Comparison of ENCODE assay signal across 7 mouse cellular contexts in genomic region chr7:19693421-19693820, GRCm38 (mm10). TPM values are rescaled to one million over a fixed set of nuclear protein-coding genes. Genes with fewer than 3 reads are reported as not detected.
DNase-seq lines count a peak whose midpoint lies in the region; ATAC-seq and TF ChIP-seq lines count a peak whose summit lies in the region.

No protein-coding gene starts in this region.

- H3K27me3 ChIP-seq in heart, embryonic 10.5 days (ENCODE audit: insufficient read depth, poor library complexity, severe bottlenecking): no peaks in the 10 kb centered on the region
- no peaks in the 10 kb centered on the region for H3K27me3 ChIP-seq in limb, embryonic 14.5 days (ENCODE audit: control insufficient read depth, insufficient read depth, low read length)
- no peaks in the 10 kb centered on the region for H3K27me3 ChIP-seq in midbrain, embryonic 16.5 days (ENCODE audit: control insufficient read depth, insufficient read depth, low read depth, low read length)

- ATAC-seq in limb, embryonic 14.5 days (ENCODE audit: low FRiP score, low read depth): peak; percentile 29; the same call in 1 of the 2 replicates
- peak; percentile 49; the same call in 1 of the 2 replicates for ATAC-seq in midbrain, embryonic 16.5 days
- no peak for ATAC-seq in activated CD4-positive, CD25-positive, alpha-beta regulatory T cell, adult 4 months

- H3K4me3 ChIP-seq in heart, embryonic 10.5 days: peak overlapping the region; percentile 27
- no peak overlapping the region for H3K4me3 ChIP-seq in limb, embryonic 14.5 days (replicated peaks; ENCODE audit: low read length)
- no peak overlapping the region for H3K4me3 ChIP-seq in midbrain, embryonic 16.5 days (ENCODE audit: low read depth, low read length)

- WGBS in heart, embryonic 10.5 days: 15% methylated on average over 10 of the region's 10 CpGs
- WGBS in limb, embryonic 14.5 days: 34% methylated on average over 9 of the region's 10 CpGs
- WGBS in midbrain, embryonic 16.5 days: 35% methylated on average over 10 of the region's 10 CpGs

- H3K4me2 ChIP-seq in limb, embryonic 14.5 days (replicated peaks; ENCODE audit: low read depth, low read length, severe bottlenecking): no peak overlapping the region
- H3K4me2 ChIP-seq in midbrain, embryonic 16.5 days (ENCODE audit: low read length): no peak overlapping the region

- intact Hi-C loops in left cerebral cortex, postnatal 4 days (cut with DNase I): no loop called here

- peaks cover 18% of the 10 kb centered on the region for H3K36me3 ChIP-seq in heart, embryonic 10.5 days
- H3K36me3 ChIP-seq in limb, embryonic 14.5 days (ENCODE audit: control insufficient read depth, insufficient read depth, low read length): peaks cover 3% of the 10 kb centered on the region; the same call in 1 of the 2 replicates
- peaks cover 3% of the 10 kb centered on the region; the same call in 1 of the 2 replicates for H3K36me3 ChIP-seq in midbrain, embryonic 16.5 days (ENCODE audit: control insufficient read depth, insufficient read depth, low read length)

- no peak for TF ChIP-seq POLR2A in brain, embryonic 14.5 days (IDR thresholded peaks at IDR 0.05; ENCODE audit: borderline replicate concordance, extremely low read depth, insufficient read depth, insufficient read length, poor library complexity, severe bottlenecking)
- no peak for TF ChIP-seq POLR2A in limb, embryonic 14.5 days (IDR thresholded peaks at IDR 0.05; ENCODE audit: borderline replicate concordance, extremely low read depth, insufficient read depth, insufficient read length)

- no peaks in the 10 kb centered on the region for H3K9me3 ChIP-seq in heart, embryonic 10.5 days
- no peaks in the 10 kb centered on the region; the same call in 1 of the 2 replicates for H3K9me3 ChIP-seq in limb, embryonic 14.5 days (ENCODE audit: control insufficient read depth, low read length)
- H3K9me3 ChIP-seq in midbrain, embryonic 16.5 days (replicated peaks; ENCODE audit: control insufficient read depth, low read length, poor library complexity, severe bottlenecking): no peaks in the 10 kb centered on the region

- no peak overlapping the region for H3K9ac ChIP-seq in limb, embryonic 14.5 days (ENCODE audit: low read depth, low read length, severe bottlenecking)
- H3K9ac ChIP-seq in midbrain, embryonic 16.5 days (ENCODE audit: low read depth, low read length): no peak overlapping the region

- peaks cover 51% of the 10 kb centered on the region for H3K4me1 ChIP-seq in heart, embryonic 10.5 days
- H3K4me1 ChIP-seq in limb, embryonic 14.5 days (ENCODE audit: control insufficient read depth, insufficient read depth, low read length): peaks cover 4% of the 10 kb centered on the region; the same call in 1 of the 2 replicates
- H3K4me1 ChIP-seq in midbrain, embryonic 16.5 days (ENCODE audit: control insufficient read depth, insufficient read depth, low read length): peaks cover 5% of the 10 kb centered on the region; the same call in 1 of the 2 replicates

- DNase-seq in left cerebral cortex, postnatal 4 days: peak; percentile 87
- no peak for DNase-seq in left cerebral cortex, adult 11 months (ENCODE audit: low spot score)
- DNase-seq in brain, embryonic 14.5 days (ENCODE audit: low read depth): peak; percentile 27
- DNase-seq in heart, embryonic 10.5 days (ENCODE audit: low spot score): no peak
- no peak for DNase-seq in limb, embryonic 14.5 days (ENCODE audit: low spot score)

- peak overlapping the region; percentile 78 for H3K27ac ChIP-seq in heart, embryonic 10.5 days
- no peak overlapping the region for H3K27ac ChIP-seq in limb, embryonic 14.5 days (replicated peaks; ENCODE audit: low read depth, low read length)
- 0 out of 2 replicates have a peak overlapping the region, but pooled peaks have one; percentile 24 for H3K27ac ChIP-seq in midbrain, embryonic 16.5 days (ENCODE audit: low read length)

- TF ChIP-seq CTCF in brain, embryonic 14.5 days (IDR thresholded peaks at IDR 0.05; ENCODE audit: borderline replicate concordance, extremely low read depth, insufficient read depth, insufficient read length): no peak

RNA-seq across cellular contexts. Expression of gene Apoc1, which starts 1.0 kb away (rescaled TPM):
- total RNA-seq in left cerebral cortex, postnatal 4 days (2021): 1 to 10 TPM; 2.1 to 3.6 TPM
- polyA plus RNA-seq in brain, embryonic 14.5 days (2012; rRNA removed): 0.81 and 2.0 TPM in 2 replicates
- 5.4 and 19.9 TPM in 2 replicates for polyA plus RNA-seq in heart, embryonic 10.5 days (2016; fragmentation: Nextera tagmentation; extraction: Ambion mirVana)
- polyA plus RNA-seq in limb, embryonic 14.5 days (2012; rRNA removed): 9.1 and 16.4 TPM in 2 replicates
- 30.7 and 36.5 TPM in 2 replicates for polyA plus RNA-seq in limb, embryonic 14.5 days (2014; fragmentation: Nextera tagmentation; extraction: Ambion mirVana)
- polyA plus RNA-seq in midbrain, embryonic 16.5 days (2015; fragmentation: Nextera tagmentation; extraction: Ambion mirVana): 0.96 and 1.0 TPM in 2 replicates
- not detected for polyA plus RNA-seq in activated CD4-positive, CD25-positive, alpha-beta regulatory T cell, adult 4 months (2017; shearing (Covaris generic))

RNA-seq across cellular contexts. Expression of gene Apoe, which starts 5.6 kb away (rescaled TPM):
- 100 to 1,000 TPM; 576 to 662 TPM for total RNA-seq in left cerebral cortex, postnatal 4 days (2021)
- polyA plus RNA-seq in brain, embryonic 14.5 days (2012; rRNA removed): 235 and 295 TPM in 2 replicates
- 326 and 523 TPM in 2 replicates for polyA plus RNA-seq in heart, embryonic 10.5 days (2016; fragmentation: Nextera tagmentation; extraction: Ambion mirVana)
- 365 and 376 TPM in 2 replicates for polyA plus RNA-seq in limb, embryonic 14.5 days (2012; rRNA removed)
- polyA plus RNA-seq in limb, embryonic 14.5 days (2014; fragmentation: Nextera tagmentation; extraction: Ambion mirVana): 413 and 469 TPM in 2 replicates
- polyA plus RNA-seq in midbrain, embryonic 16.5 days (2015; fragmentation: Nextera tagmentation; extraction: Ambion mirVana): 350 and 686 TPM in 2 replicates
- polyA plus RNA-seq in activated CD4-positive, CD25-positive, alpha-beta regulatory T cell, adult 4 months (2017; shearing (Covaris generic)): 10 to 100 TPM in 1 of 2 experiments, 1 to 10 TPM in 1; 4.1 to 16.0 TPM

RNA-seq across cellular contexts. Expression of gene Apoc4, which starts 12.1 kb away (rescaled TPM):
- total RNA-seq in left cerebral cortex, postnatal 4 days (2021): not detected
- not detected in 2 replicates for polyA plus RNA-seq in brain, embryonic 14.5 days (2012; rRNA removed)
- 0.65 TPM in 1 of 2 replicates, not detected in the other for polyA plus RNA-seq in heart, embryonic 10.5 days (2016; fragmentation: Nextera tagmentation; extraction: Ambion mirVana)
- polyA plus RNA-seq in limb, embryonic 14.5 days (2012; rRNA removed): 0.14 TPM in 1 of 2 replicates, not detected in the other
- not detected in 2 replicates for polyA plus RNA-seq in limb, embryonic 14.5 days (2014; fragmentation: Nextera tagmentation; extraction: Ambion mirVana)
- not detected in 2 replicates for polyA plus RNA-seq in midbrain, embryonic 16.5 days (2015; fragmentation: Nextera tagmentation; extraction: Ambion mirVana)
- polyA plus RNA-seq in activated CD4-positive, CD25-positive, alpha-beta regulatory T cell, adult 4 months (2017; shearing (Covaris generic)): under 1 TPM in 1 of 2 experiments, not detected in 1; 0.44 TPM

RNA-seq across cellular contexts. Expression of gene Gm44805, which starts 12.2 kb away (rescaled TPM):
- not detected for total RNA-seq in left cerebral cortex, postnatal 4 days (2021)
- polyA plus RNA-seq in brain, embryonic 14.5 days (2012; rRNA removed): not detected in 2 replicates
- 0.46 TPM in 1 of 2 replicates, not detected in the other for polyA plus RNA-seq in heart, embryonic 10.5 days (2016; fragmentation: Nextera tagmentation; extraction: Ambion mirVana)
- not detected in 2 replicates for polyA plus RNA-seq in limb, embryonic 14.5 days (2012; rRNA removed)
- not detected in 2 replicates for polyA plus RNA-seq in limb, embryonic 14.5 days (2014; fragmentation: Nextera tagmentation; extraction: Ambion mirVana)
- polyA plus RNA-seq in midbrain, embryonic 16.5 days (2015; fragmentation: Nextera tagmentation; extraction: Ambion mirVana): not detected in 2 replicates
- polyA plus RNA-seq in activated CD4-positive, CD25-positive, alpha-beta regulatory T cell, adult 4 months (2017; shearing (Covaris generic)): not detected

RNA-seq across cellular contexts. Expression of gene Apoc2, which starts 15.7 kb away (rescaled TPM):
- not detected for total RNA-seq in left cerebral cortex, postnatal 4 days (2021)
- 0.30 TPM in 2 replicates for polyA plus RNA-seq in brain, embryonic 14.5 days (2012; rRNA removed)
- polyA plus RNA-seq in heart, embryonic 10.5 days (2016; fragmentation: Nextera tagmentation; extraction: Ambion mirVana): 10.8 TPM in 1 of 2 replicates, not detected in the other
- polyA plus RNA-seq in limb, embryonic 14.5 days (2012; rRNA removed): 1.2 and 1.4 TPM in 2 replicates
- 1.5 TPM in 1 of 2 replicates, not detected in the other for polyA plus RNA-seq in limb, embryonic 14.5 days (2014; fragmentation: Nextera tagmentation; extraction: Ambion mirVana)
- not detected in 2 replicates for polyA plus RNA-seq in midbrain, embryonic 16.5 days (2015; fragmentation: Nextera tagmentation; extraction: Ambion mirVana)
- not detected for polyA plus RNA-seq in activated CD4-positive, CD25-positive, alpha-beta regulatory T cell, adult 4 months (2017; shearing (Covaris generic))

Comparison
In these comparisons a context has a peak if more than half of its experiments do, and no peak if none do; other contexts are left out.
1. DNase-seq: peak in left cerebral cortex, postnatal 4 days (single experiment) and brain, embryonic 14.5 days (single experiment); none in left cerebral cortex, adult 11 months (single experiment), heart, embryonic 10.5 days (single experiment) and limb, embryonic 14.5 days (single experiment).
2. RNA of gene Apoe, which starts 5.6 kb away (polyA plus RNA-seq): 350 to 686 TPM in midbrain, embryonic 16.5 days, 326 to 523 TPM in heart, embryonic 10.5 days, 365 to 469 TPM in limb, embryonic 14.5 days and 235 to 295 TPM in brain, embryonic 14.5 days; 4.1 to 16.0 TPM in activated CD4-positive, CD25-positive, alpha-beta regulatory T cell, adult 4 months; every median in the first group is over 10 times any median in the second.